Mouse (Mus musculus): ENCODE measurements around the gene Spag17. TPM values are rescaled to one million over a fixed set of nuclear protein-coding genes. Genes with fewer than 3 reads are reported as not detected.

The Spag17 gene
- polyA plus RNA-seq, 1 experiment from 2014 or later: 0.21 TPM

DNA sequence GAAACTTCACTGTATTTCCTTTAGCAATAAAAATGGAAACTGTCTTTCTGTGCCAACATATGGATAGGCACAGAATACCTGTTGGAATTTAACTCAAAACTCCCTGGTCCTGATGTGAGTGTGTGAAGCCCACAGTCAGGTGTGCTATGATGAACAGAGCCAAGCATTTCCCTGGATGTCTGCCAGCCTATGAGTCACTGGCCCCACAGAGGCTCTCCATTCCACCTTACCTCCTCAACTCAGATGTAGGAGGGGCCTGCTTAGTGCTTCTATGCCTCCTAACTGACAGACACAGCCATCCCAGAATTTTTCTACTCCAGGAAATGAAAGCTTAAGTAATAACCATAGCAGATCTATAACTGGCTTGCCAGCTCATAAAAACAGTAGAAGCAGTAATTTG lies 124.6 kb downstream of the Spag17 start:
- Histone ChIP-seq H3K27me3 (ENCODE audit: control insufficient read depth, insufficient read depth, low read depth, low read length) (no peaks in the 10 kb centered on the region), H3K9ac (ENCODE audit: low read depth, low read length) (no peak overlapping the region), H3K4me1 (ENCODE audit: control insufficient read depth, low read depth, low read length) (no peaks in the 10 kb centered on the region), H3K4me2 (ENCODE audit: low read depth, low read length) (no peak overlapping the region), H3K9me3 (replicated peaks; ENCODE audit: control insufficient read depth, low read length) (no peaks in the 10 kb centered on the region; the same call in 1 of the 2 replicates), H3K4me3 (ENCODE audit: low read depth, low read length) (no peak overlapping the region), H3K27ac (ENCODE audit: low read length) (no peak overlapping the region), H3K36me3 (ENCODE audit: control insufficient read depth, insufficient read depth) (no peaks in the 10 kb centered on the region)
- no peak for ATAC-seq (ENCODE audit: low read depth)

DNA sequence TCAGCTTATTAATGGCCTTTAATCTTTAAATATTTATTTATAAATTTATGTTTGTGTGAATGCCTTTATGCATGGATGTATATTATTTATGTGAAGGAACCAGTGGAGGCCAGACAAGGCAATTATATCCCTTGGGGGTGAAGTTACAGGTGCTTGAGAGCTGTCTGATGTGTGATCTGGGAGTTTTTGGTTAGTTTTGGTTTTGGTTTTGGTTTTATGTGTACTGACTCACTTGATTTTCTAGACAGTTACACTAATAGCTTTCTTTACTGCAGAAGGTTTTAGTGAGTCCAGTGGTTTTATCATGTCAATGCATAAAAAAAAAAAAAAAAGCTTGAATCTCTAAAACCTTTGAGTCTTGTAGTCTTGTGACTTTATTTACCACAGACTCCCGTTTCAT lies 128.9 kb downstream of the Spag17 start:
- Histone ChIP-seq H3K36me3 (ENCODE audit: control insufficient read depth, insufficient read depth) (no peaks in the 10 kb centered on the region), H3K27me3 (ENCODE audit: control insufficient read depth, insufficient read depth, low read depth, low read length) (no peaks in the 10 kb centered on the region), H3K9ac (ENCODE audit: low read depth, low read length) (no peak overlapping the region), H3K4me2 (ENCODE audit: low read depth, low read length) (no peak overlapping the region), H3K4me1 (ENCODE audit: control insufficient read depth, low read depth, low read length) (no peaks in the 10 kb centered on the region), H3K27ac (ENCODE audit: low read length) (no peak overlapping the region), H3K9me3 (replicated peaks; ENCODE audit: control insufficient read depth, low read length) (no peaks in the 10 kb centered on the region), H3K4me3 (ENCODE audit: low read depth, low read length) (no peak overlapping the region)
- ATAC-seq (ENCODE audit: low read depth): no peak
- WGBS (ENCODE audit: insufficient replicate concordance): 69% methylated on average over 1 of the region's 1 CpGs

DNA sequence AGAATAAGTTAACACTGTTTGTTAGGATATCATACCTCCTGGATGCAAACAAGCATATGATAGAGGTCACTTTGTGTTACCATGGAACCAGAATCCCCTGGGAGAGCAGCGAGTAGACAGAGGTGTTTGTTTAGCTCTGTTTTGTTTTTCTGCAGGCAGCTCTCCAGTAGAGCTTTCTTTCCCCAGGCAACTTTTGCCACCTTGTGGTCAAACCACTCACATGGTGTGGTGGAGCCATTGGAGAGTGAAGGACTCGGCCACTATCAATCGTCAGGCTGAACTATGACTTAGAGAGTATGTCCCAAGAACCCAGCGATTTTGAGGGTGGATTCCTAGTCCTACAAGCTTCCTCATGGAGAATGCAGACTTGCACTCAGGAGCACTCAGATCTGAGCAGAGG lies 146.1 kb downstream of the Spag17 start:
- Histone ChIP-seq H3K4me2 (ENCODE audit: low read depth, low read length) (no peak overlapping the region), H3K27ac (ENCODE audit: low read length) (no peak overlapping the region), H3K4me3 (ENCODE audit: low read depth, low read length) (no peak overlapping the region), H3K9me3 (replicated peaks; ENCODE audit: control insufficient read depth, low read length) (no peaks in the 10 kb centered on the region), H3K4me1 (ENCODE audit: control insufficient read depth, low read depth, low read length) (no peaks in the 10 kb centered on the region), H3K9ac (ENCODE audit: low read depth, low read length) (no peak overlapping the region), H3K27me3 (ENCODE audit: control insufficient read depth, insufficient read depth, low read depth, low read length) (no peaks in the 10 kb centered on the region), H3K36me3 (ENCODE audit: control insufficient read depth, insufficient read depth) (no peaks in the 10 kb centered on the region)
- 38% methylated on average over 4 of the region's 4 CpGs for WGBS (ENCODE audit: insufficient replicate concordance)
- no peak for ATAC-seq (ENCODE audit: low read depth)

DNA sequence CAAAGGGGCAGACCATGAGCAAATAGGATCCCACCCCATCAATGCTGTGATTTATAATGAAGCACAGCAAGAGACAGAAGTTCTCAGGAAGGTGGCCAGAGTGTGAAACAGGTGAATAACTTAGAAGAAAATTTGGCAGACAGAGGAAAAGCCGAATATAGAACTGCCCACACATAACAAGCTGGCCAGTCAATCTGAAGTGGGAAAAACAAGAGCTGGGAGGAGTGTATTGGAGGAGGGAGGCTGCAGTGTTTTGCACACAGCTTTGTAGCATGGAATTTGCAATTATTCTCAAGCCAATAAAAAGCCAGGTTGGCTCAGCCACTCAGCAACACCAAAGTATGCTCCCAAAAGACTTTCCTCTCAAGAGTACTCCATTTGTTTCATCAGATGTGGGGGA lies 147.8 kb downstream of the Spag17 start:
- Histone ChIP-seq H3K27ac (ENCODE audit: low read length) (no peak overlapping the region), H3K36me3 (ENCODE audit: control insufficient read depth, insufficient read depth) (no peaks in the 10 kb centered on the region), H3K27me3 (ENCODE audit: control insufficient read depth, insufficient read depth, low read depth, low read length) (no peaks in the 10 kb centered on the region), H3K4me2 (ENCODE audit: low read depth, low read length) (no peak overlapping the region), H3K4me3 (ENCODE audit: low read depth, low read length) (no peak overlapping the region), H3K9ac (ENCODE audit: low read depth, low read length) (no peak overlapping the region), H3K4me1 (ENCODE audit: control insufficient read depth, low read depth, low read length) (no peaks in the 10 kb centered on the region), H3K9me3 (replicated peaks; ENCODE audit: control insufficient read depth, low read length) (no peaks in the 10 kb centered on the region)
- 38% methylated on average over 1 of the region's 1 CpGs for WGBS (ENCODE audit: insufficient replicate concordance)
- no peak for ATAC-seq (ENCODE audit: low read depth)

DNA sequence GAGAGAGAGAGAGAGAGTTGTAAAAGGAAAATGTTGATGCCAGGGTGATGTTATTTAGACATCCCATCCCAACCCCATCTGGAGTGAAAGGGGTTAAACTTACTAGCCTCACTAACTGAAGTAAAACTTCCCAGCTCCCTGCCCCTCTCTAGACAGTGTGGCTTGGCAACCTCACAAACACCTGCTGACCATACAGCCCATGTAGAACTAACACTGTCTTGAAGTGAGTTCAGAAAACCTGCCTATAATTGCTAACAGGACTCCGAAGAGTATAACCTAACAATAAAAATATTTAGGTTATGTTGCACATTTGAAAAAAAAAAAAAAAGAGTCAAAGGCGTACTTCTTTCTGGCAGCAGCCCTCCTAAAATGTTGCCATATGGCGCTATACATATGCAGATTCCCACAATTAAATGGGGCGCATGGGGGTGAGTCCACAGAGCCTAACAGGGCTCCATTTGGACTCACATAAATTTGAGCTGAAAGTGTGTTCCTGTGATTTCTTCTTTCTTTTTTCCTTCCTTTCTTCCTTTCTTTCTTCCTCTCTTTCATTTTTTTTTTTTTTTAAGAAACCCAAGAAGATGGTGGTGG lies 149.3 kb downstream of the Spag17 start:
- H3K9me3 ChIP-seq (replicated peaks; ENCODE audit: control insufficient read depth, low read length): no peaks in the 10 kb centered on the region
- H3K27ac ChIP-seq (ENCODE audit: low read length): no peak overlapping the region
- H3K9ac ChIP-seq (ENCODE audit: low read depth, low read length): no peak overlapping the region
- H3K4me1 ChIP-seq (ENCODE audit: control insufficient read depth, low read depth, low read length): no peaks in the 10 kb centered on the region
- H3K27me3 ChIP-seq (ENCODE audit: control insufficient read depth, insufficient read depth, low read depth, low read length): no peaks in the 10 kb centered on the region
- no peak overlapping the region for H3K4me2 ChIP-seq (ENCODE audit: low read depth, low read length)
- ATAC-seq (ENCODE audit: low read depth): no peak
- no peaks in the 10 kb centered on the region for H3K36me3 ChIP-seq (ENCODE audit: control insufficient read depth, insufficient read depth)
- 57% methylated on average over 4 of the region's 4 CpGs for WGBS (ENCODE audit: insufficient replicate concordance)
- H3K4me3 ChIP-seq (ENCODE audit: low read depth, low read length): no peak overlapping the region

DNA sequence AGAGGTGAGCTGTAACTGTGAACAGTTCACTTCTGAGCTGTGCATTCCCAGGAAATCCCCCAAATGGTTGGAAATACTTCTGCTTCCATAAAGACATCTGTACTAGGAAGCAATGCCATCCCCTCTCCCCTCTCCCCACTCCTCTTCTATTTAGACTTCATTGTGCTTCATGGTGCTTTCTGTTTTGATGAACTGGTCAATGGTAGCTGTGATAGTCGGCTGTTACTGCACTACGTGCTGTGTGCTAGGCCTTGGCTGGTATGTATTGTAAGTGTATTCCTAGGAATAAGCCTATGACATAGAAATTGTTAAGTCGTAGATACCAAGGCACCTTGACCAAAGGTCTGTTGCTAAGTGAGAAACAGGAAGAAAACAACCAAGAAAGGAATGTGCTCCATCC lies 149.9 kb downstream of the Spag17 start:
- no peak for ATAC-seq (ENCODE audit: low read depth)
- no peaks in the 10 kb centered on the region for H3K4me1 ChIP-seq (ENCODE audit: control insufficient read depth, low read depth, low read length)
- no peaks in the 10 kb centered on the region for H3K27me3 ChIP-seq (ENCODE audit: control insufficient read depth, insufficient read depth, low read depth, low read length)
- 62% methylated on average over 3 of the region's 3 CpGs for WGBS (ENCODE audit: insufficient replicate concordance)
- H3K9me3 ChIP-seq (replicated peaks; ENCODE audit: control insufficient read depth, low read length): no peaks in the 10 kb centered on the region
- H3K4me2 ChIP-seq (ENCODE audit: low read depth, low read length): no peak overlapping the region
- no peak overlapping the region for H3K9ac ChIP-seq (ENCODE audit: low read depth, low read length)
- no peak overlapping the region for H3K27ac ChIP-seq (ENCODE audit: low read length)
- no peaks in the 10 kb centered on the region for H3K36me3 ChIP-seq (ENCODE audit: control insufficient read depth, insufficient read depth)
- H3K4me3 ChIP-seq (ENCODE audit: low read depth, low read length): no peak overlapping the region

DNA sequence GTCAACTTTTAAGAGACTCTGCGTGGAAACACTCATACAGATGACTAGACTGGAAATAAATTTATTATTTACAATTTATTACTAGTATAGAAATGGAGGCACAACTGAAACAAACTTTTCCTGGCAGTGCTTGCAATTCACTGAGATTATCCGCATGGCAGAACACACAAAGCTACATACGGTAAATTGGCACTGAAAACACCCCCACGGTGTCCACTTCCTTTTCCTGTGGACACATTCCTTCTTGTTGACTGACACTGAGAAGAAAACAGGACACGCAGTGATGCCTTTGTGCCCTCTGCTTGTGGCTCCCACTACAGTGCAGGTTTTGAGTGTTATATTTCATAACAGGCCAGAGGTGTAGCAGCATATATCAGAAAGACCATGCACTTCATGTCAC lies 151.6 kb downstream of the Spag17 start:
- ATAC-seq (ENCODE audit: low read depth): no peak
- H3K27ac ChIP-seq (ENCODE audit: low read length): no peak overlapping the region
- no peak overlapping the region for H3K9ac ChIP-seq (ENCODE audit: low read depth, low read length)
- no peak overlapping the region for H3K4me3 ChIP-seq (ENCODE audit: low read depth, low read length)
- no peaks in the 10 kb centered on the region for H3K9me3 ChIP-seq (replicated peaks; ENCODE audit: control insufficient read depth, low read length)
- WGBS (ENCODE audit: insufficient replicate concordance): 45% methylated on average over 5 of the region's 5 CpGs
- no peaks in the 10 kb centered on the region for H3K27me3 ChIP-seq (ENCODE audit: control insufficient read depth, insufficient read depth, low read depth, low read length)
- H3K36me3 ChIP-seq (ENCODE audit: control insufficient read depth, insufficient read depth): no peaks in the 10 kb centered on the region
- no peaks in the 10 kb centered on the region for H3K4me1 ChIP-seq (ENCODE audit: control insufficient read depth, low read depth, low read length)
- no peak overlapping the region for H3K4me2 ChIP-seq (ENCODE audit: low read depth, low read length)

DNA sequence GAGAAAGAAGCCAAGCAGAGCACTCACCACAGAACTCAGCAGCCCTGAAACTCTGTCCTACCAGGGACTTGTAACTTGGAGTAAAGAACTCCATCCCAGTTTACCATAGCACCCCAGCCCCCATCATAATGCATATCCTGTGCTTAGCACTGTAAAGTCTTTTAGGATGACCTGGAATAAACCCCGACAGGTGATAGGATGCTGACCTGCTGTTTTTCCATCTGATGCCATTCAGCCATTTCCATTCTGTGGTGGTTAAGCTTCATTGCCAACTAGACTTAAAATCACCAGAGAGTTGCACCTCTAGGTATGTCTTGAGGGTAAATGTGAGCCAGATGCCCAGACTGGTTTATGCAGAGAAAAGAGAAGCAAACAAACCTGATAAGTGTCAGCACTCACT lies 189.2 kb downstream of the Spag17 start:
- H3K4me1 ChIP-seq (ENCODE audit: control insufficient read depth, low read depth, low read length): no peaks in the 10 kb centered on the region
- ATAC-seq (ENCODE audit: low read depth): no peak
- no peaks in the 10 kb centered on the region for H3K27me3 ChIP-seq (ENCODE audit: control insufficient read depth, insufficient read depth, low read depth, low read length)
- no peak overlapping the region for H3K4me2 ChIP-seq (ENCODE audit: low read depth, low read length)
- no peak overlapping the region for H3K27ac ChIP-seq (ENCODE audit: low read length)
- WGBS (ENCODE audit: insufficient replicate concordance): 60% methylated on average over 1 of the region's 1 CpGs
- H3K9ac ChIP-seq (ENCODE audit: low read depth, low read length): no peak overlapping the region
- H3K36me3 ChIP-seq (ENCODE audit: control insufficient read depth, insufficient read depth): no peaks in the 10 kb centered on the region
- no peaks in the 10 kb centered on the region for H3K9me3 ChIP-seq (replicated peaks; ENCODE audit: control insufficient read depth, low read length)
- no peak overlapping the region for H3K4me3 ChIP-seq (ENCODE audit: low read depth, low read length)

DNA sequence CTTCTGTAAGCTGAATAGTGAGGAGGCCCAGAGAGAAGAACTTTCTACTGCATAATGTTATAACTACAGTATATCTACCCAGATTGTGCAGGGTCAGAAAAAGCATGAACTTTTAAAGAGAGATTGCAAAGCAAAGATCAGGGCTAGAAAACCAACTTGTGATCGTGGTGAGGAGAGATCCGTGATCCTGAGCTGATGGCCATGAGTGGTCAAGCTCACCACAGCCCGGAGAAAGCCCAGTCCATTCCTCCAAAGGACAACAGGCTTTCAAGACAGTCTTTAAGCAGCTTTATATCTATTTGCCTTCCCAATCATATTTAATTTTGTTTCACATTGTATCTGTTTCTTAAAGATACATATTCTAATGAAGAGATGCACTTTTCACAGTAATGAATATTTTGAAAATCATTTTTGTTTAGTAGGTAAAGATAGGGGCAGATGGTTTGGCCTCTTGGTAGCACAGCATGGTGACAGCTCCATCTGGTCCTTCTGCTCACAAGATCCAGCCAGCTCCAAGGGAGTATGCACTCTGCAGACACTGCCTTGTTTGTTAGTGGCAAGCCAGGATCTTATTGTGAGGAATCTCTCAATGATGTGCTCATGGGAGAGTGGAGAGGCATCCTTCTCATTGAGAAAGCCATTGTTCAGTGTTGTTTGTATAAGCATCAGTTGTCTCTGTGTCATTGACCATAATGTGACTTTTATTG lies 217.3 kb downstream of the Spag17 start:
- no peaks in the 10 kb centered on the region for H3K27me3 ChIP-seq (ENCODE audit: control insufficient read depth, insufficient read depth, low read depth, low read length)
- H3K9me3 ChIP-seq (replicated peaks; ENCODE audit: control insufficient read depth, low read length): no peaks in the 10 kb centered on the region
- no peaks in the 10 kb centered on the region for H3K4me1 ChIP-seq (ENCODE audit: control insufficient read depth, low read depth, low read length)
- no peak overlapping the region for H3K4me3 ChIP-seq (ENCODE audit: low read depth, low read length)
- H3K4me2 ChIP-seq (ENCODE audit: low read depth, low read length): no peak overlapping the region
- H3K27ac ChIP-seq (ENCODE audit: low read length): no peak overlapping the region
- ATAC-seq (ENCODE audit: low read depth): no peak
- 59% methylated on average over 3 of the region's 3 CpGs for WGBS (ENCODE audit: insufficient replicate concordance)
- H3K9ac ChIP-seq (ENCODE audit: low read depth, low read length): no peak overlapping the region
- no peaks in the 10 kb centered on the region for H3K36me3 ChIP-seq (ENCODE audit: control insufficient read depth, insufficient read depth)
